Mouse (Mus musculus) 416B (cell line): ENCODE measurements around the gene Cyp24a1.
A peak's percentile ranks its signal among the peaks of the same experiment; 100 is the strongest.
"Not testable (repeated sequence)": the region's sequence is repeated elsewhere in the genome, so short reads cannot be mapped to it uniquely, and the experiment has no call there.

Source experiments
- DNase-seq: peaks from one replicate; pipeline ENCODE4 v3.0.0; 2011; ENCODE audit warnings: low read depth

Gene Cyp24a1

GRCm38 (mm10) chr2:170494784-170495710, 1.9 kb downstream of the Cyp24a1 start:
- no peak for DNase-seq

DNA sequence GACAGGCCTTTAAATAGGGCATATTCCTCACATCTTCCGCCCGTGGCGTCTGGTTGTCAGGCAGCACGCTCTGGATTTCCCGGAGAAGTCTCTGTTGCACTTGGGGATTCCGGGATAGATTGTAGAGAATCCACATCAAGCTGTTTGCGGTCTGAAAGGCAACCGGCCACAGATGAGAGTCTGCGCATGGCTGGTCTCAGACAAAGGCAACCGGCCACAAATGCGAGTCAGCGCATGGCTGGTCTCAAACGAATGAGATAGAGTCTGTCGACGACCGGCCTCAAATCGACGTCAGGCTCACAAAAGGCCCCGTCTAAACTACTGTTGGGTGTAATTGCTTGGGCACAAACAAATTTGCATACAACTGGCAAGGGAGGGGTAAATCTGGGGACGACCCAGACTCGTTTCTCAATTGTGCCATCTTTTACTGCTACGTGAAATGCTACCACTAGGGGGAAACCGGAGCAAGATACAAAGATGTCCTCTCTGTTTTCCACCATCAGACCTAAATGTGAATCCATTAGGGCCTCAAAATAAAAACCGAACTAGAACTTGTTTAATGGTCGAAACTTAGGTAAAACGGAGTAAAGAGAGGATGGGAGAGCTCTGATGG, 8.9 kb downstream of the Cyp24a1 start:
- DNase-seq: peak; percentile 45

DNA sequence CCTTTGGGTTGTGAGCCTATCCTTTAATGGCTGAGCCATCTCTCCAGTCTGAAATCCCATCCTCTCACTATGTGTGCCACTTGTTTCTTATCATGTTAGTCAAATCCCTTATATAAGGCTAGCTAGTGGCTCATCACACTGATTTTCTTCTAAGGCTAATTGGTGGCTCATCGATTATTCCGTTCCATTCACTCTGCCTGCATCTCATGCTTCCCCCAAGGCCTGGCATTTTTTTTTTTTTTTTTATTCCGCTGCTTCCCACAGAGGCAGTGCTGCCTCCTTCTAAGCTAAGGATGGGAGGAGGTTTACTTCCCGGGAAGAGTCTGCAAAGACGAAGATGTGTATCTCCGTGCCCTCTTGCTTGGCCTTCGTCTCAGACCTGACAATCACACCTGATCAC, 9.7 kb downstream of the Cyp24a1 start:
- no peak for DNase-seq

DNA sequence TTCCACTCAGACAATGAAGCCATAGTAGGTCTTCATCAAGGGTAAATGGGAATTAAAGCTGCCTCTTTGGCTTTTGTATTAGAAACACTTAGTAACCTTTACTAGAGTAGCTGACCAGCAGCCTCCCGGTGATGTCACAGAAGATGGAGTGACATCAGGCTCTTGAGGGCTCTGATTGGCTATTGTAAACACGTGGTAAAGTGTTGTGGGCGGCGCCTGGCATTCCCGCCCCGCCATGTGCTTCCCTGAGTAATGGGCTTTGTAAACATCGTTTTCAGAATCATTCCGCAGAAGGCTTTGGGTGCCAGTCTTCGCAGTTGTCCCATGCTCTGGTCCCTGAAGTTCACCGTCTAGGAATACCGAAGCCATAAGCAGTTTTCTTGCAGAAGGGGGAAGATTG, 13.0 kb downstream of the Cyp24a1 start:
- DNase-seq: no peak

- DNase-seq: no peak
These were observed 14.9 kb downstream of the Cyp24a1 start for GRCm38 (mm10) chr2:170482019-170482540.

GRCm38 (mm10) chr2:170476643-170477042, 20.3 kb downstream of the Cyp24a1 start:
- DNase-seq: no peak

DNA sequence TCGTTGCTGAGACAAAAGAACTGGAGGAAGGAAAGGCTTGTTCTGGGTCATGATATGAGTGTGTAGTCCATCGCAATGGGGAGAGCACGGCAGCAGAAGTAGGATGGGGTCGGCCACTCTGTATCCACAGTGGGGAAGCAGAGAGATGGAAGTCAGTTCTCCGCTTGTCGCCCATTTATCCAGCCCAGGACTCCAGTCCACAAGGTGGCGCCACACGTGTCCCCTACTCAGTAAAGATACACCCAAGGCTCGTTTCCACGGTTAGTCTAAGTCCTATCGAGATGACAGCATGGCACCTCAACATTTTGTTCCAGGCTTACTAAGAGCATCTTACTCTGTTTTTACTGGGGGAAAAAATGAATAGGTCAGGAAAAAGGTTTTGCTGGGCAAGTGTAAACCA, 20.7 kb downstream of the Cyp24a1 start:
- no peak for DNase-seq

- DNase-seq: no peak
These were observed 21.8 kb downstream of the Cyp24a1 start for GRCm38 (mm10) chr2:170475164-170475563.

GRCm38 (mm10) chr2:170474125-170474524, 22.8 kb downstream of the Cyp24a1 start:
- no peak for DNase-seq

GRCm38 (mm10) chr2:170470591-170470990, 26.4 kb downstream of the Cyp24a1 start:
- DNase-seq: no peak

DNA sequence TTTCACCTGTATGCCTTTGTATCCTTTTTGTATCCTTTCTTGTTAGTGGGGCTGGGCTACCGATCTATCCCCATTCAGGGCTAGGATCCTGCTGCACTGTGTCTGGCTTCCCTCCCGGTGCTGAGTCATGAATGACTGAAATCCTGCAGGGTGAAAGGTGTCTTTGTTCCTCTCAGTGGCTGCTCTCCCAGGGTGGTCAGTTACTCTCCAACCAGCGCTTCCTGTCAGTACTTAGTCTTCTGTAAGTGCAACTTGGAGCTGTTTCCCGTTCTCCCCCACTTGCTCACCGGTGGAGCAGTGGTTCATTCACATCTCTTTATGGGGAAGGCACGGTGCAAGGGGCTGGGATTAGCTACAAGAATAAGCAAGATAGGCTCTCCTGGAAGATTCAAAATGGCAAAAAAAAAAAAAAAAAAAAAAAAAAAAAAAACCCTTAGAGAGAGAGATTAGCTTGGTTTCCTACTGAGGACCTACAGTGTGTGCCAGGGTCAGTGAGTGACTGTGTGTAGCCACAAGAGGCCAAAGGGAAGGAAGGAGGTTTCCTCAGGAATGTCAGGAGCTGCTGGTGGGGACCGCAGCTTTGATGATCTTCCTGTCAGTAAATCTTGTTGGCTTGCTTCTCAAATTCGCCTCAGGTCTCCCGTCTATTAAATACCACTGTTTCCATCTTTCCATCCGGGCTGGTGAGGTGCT, 27.2 kb downstream of the Cyp24a1 start:
- DNase-seq: peak; percentile 79

GRCm38 (mm10) chr2:170468009-170468408, 28.9 kb downstream of the Cyp24a1 start:
- peak; percentile 35 for DNase-seq

- DNase-seq: no peak
These were observed 32.1 kb downstream of the Cyp24a1 start for GRCm38 (mm10) chr2:170464817-170465216.

DNA sequence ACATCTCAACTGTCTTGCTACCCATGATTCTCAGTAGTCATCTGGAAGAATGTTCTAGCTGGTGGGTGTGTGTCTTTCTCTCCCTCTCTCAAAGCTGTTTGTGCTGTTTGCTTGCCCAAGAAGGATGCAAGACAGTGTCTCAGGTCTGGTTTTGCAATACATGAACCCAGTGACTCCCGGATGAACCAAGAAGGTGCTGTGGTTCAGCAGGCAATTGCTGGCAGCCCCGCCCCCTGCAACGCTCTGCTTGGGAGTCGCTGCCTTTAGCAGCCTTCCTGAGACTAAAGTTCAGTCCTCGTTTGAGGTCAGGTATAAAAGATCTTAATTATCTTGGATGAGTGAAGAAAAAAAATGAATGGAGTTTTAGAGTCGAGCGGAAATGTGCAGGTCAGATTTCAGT, 35.3 kb downstream of the Cyp24a1 start:
- no peak for DNase-seq

GRCm38 (mm10) chr2:170459805-170460204, 37.1 kb downstream of the Cyp24a1 start:
- no peak for DNase-seq

DNA sequence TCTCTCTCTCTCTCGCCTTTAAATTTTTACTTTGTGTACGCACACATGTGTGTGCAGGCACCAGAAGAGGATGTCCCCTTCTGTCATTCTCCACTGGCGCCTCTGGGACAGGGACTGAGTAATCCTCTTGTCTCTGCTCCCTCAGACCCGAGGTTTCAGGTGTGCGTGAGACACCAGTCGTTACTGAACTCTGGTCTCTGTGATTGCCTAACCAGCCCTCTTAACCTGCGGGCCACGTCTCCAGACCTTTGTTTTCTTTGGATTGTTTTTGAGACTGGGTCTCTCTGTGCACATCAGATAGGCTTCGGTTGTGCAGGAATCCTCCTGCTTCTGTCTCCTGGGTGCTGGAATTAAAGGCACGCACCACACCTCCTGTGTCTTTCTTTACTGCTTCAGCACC, 37.8 kb downstream of the Cyp24a1 start:
- DNase-seq: no peak

- DNase-seq: not testable (repeated sequence)
These were observed 43.1 kb downstream of the Cyp24a1 start for GRCm38 (mm10) chr2:170453809-170454208.

- peak; percentile 78 for DNase-seq
These were observed 46.0 kb downstream of the Cyp24a1 start for GRCm38 (mm10) chr2:170450933-170451332.

GRCm38 (mm10) chr2:170447651-170448050, 49.3 kb downstream of the Cyp24a1 start:
- no peak for DNase-seq

GRCm38 (mm10) chr2:170446843-170447383, 50.0 kb downstream of the Cyp24a1 start:
- peak; percentile 8 for DNase-seq

GRCm38 (mm10) chr2:170445861-170446260, 51.1 kb downstream of the Cyp24a1 start:
- DNase-seq: no peak

- peak; percentile 61 for DNase-seq
These were observed 54.4 kb downstream of the Cyp24a1 start for GRCm38 (mm10) chr2:170442535-170442934.
